Mouse (Mus musculus) olfactory bulb, adult 2 months (tissue): ENCODE results near the gene Kdm6b.

Experiments
- CTCF ChIP-seq: fragments of 200-500 bp; IDR thresholded peaks from 2 replicates; pipeline ENCODE4 v1.5.1; 2012; ENCODE audit warnings: low read depth, mild to moderate bottlenecking, low read length, moderate library complexity; ENCODE audit not compliant: insufficient read depth
- POLR2A ChIP-seq: fragments of 200-500 bp; IDR thresholded peaks from 2 replicates; pipeline ENCODE4 v1.6.1; 2012; ENCODE audit warnings: mild to moderate bottlenecking, low read depth, low read length, moderate library complexity; ENCODE audit not compliant: insufficient read depth

DNA sequence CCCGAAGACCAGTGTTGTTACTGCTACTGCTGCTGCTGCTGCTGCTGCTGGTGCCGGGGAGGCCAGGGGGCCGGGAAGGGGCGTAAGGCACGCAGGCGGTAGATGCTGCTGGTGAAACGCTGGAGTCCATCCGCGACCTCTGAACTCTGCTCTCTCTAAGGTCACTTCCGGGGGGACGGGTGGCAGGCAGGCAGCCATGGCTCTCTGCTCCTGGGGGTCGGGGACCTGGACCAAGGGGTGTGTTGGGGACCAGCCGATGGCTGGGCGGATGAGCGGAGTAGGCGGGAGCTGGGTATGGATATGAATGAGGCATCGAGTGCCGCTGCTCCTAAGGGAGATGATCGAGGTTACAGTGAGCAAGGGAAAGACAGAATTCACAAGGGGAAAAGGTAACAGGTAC lies 7.2 kb downstream of the Kdm6b start:
- no peak for TF ChIP-seq CTCF
- no peak for TF ChIP-seq POLR2A
